Mouse (Mus musculus) lung, embryonic 14.5 days (tissue): ENCODE data around the gene Ormdl1. TPM values are rescaled to one million over a fixed set of nuclear protein-coding genes. Genes with fewer than 3 reads are reported as not detected.
A peak's percentile ranks its signal among the peaks of the same experiment; 100 is the strongest.
"Not testable (repeated sequence)": the region's sequence is repeated elsewhere in the genome, so short reads cannot be mapped to it uniquely, and the experiment has no call there.

ENCODE experiments used
- ATAC-seq: fragments of 200-750 bp; cut with Nextera tagmentation; 2 replicates; pipeline ENCODE4 v1.8.0; 2017; ENCODE audit warnings: mild to moderate bottlenecking, moderate TSS enrichment, moderate library complexity; ENCODE audit not compliant: insufficient read depth
- DNase-seq: peaks from one replicate; pipeline ENCODE4 v3.0.0-alpha.2; 2015
- H3K27ac ChIP-seq: fragments of 300-500 bp; sonication (generic); 2 replicates; pipeline ENCODE4 v1.5.1; 2014; ENCODE audit warnings: low read depth, mild to moderate bottlenecking, moderate library complexity
- H3K27me3 ChIP-seq: fragments of 300-500 bp; sonication (generic); 2 replicates; pipeline ENCODE4 v1.6.1; 2014; ENCODE audit warnings: low read length, control low read depth; ENCODE audit not compliant: insufficient read depth
- H3K36me3 ChIP-seq: fragments of 300-500 bp; sonication (generic); 2 replicates; pipeline ENCODE4 v1.6.1; 2014; ENCODE audit warnings: control low read depth; ENCODE audit not compliant: insufficient read depth
- H3K4me1 ChIP-seq: fragments of 300-500 bp; sonication (generic); 2 replicates; pipeline ENCODE4 v1.6.1; 2014; ENCODE audit warnings: antibody characterized with exemption, control low read depth; ENCODE audit not compliant: insufficient read depth
- H3K4me2 ChIP-seq: fragments of 300-500 bp; sonication (generic); 2 replicates; pipeline ENCODE4 v1.6.1; 2014; ENCODE audit warnings: mild to moderate bottlenecking
- H3K4me3 ChIP-seq: fragments of 300-500 bp; sonication (generic); 2 replicates; pipeline ENCODE4 v1.5.1; 2014; ENCODE audit warnings: low read depth, low read length
- H3K9ac ChIP-seq: fragments of 300-500 bp; sonication (generic); 2 replicates; pipeline ENCODE4 v1.6.1; 2014
- H3K9me3 ChIP-seq: fragments of 300-500 bp; sonication (generic); 2 replicates; pipeline ENCODE4 v1.6.1; 2016; ENCODE audit warnings: low read depth, low read length, control low read depth
- CTCF ChIP-seq: IDR thresholded peaks from 2 replicates; pipeline ENCODE4 v1.5.1; 2016; ENCODE audit warnings: antibody characterized with exemption, low read depth
- WGBS: fragments of 180-500 bp; shearing (Covaris S2); extraction: QIAGEN DNeasy Blood & Tissue Kit; methylation state at CpG from one replicate; pipeline ENCODE4 v1.1.7; 2014; 5-methylcytosine and 5-hydroxymethylcytosine counted together
- polyA plus RNA-seq: library from polyadenylated mRNA; unstranded; fragments of >200 nt; fragmentation: Nextera tagmentation; extraction: Ambion mirVana; gene quantifications from 2 replicates; pipeline ENCODE4 v1.2.1, GENCODE M21; 2014

Ormdl1 gene
- 40.5 and 47.5 TPM in 2 replicates for polyA plus RNA-seq

GRCm38 (mm10) chr1:53296581-53297383 lies at the start of gene Ormdl1, which contains the start of the genes Pms1 and Gm28778:
TSS of gene Ormdl1 (plus strand) at chr1:53297095.
TSS of gene Pms1 (minus strand) at chr1:53297018.
TSS of gene Gm28778 (plus strand) at chr1:53297111.
- Histone ChIP-seq H3K4me3 (peak within 1 kb of the TSS; percentile 74), H3K36me3 (0 out of 2 replicates have a peak, but pooled peaks cover 3% of the 10 kb centered on the region), H3K4me2 (peak within 1 kb of the TSS; percentile 72), H3K27ac (peak within 1 kb of the TSS; percentile 90), H3K27me3 (no peaks in the 10 kb centered on the region), H3K4me1 (no peaks in the 10 kb centered on the region), H3K9ac (peak within 1 kb of the TSS; percentile 84), H3K9me3 (no peaks in the 10 kb centered on the region)
- DNase-seq (peak; percentile 98), ATAC-seq (peak; percentile 100)
- under 1% methylated on average over 66 of the region's 66 CpGs for WGBS
- TF ChIP-seq CTCF, result no peak; the same call in 1 of the 2 replicates

DNA sequence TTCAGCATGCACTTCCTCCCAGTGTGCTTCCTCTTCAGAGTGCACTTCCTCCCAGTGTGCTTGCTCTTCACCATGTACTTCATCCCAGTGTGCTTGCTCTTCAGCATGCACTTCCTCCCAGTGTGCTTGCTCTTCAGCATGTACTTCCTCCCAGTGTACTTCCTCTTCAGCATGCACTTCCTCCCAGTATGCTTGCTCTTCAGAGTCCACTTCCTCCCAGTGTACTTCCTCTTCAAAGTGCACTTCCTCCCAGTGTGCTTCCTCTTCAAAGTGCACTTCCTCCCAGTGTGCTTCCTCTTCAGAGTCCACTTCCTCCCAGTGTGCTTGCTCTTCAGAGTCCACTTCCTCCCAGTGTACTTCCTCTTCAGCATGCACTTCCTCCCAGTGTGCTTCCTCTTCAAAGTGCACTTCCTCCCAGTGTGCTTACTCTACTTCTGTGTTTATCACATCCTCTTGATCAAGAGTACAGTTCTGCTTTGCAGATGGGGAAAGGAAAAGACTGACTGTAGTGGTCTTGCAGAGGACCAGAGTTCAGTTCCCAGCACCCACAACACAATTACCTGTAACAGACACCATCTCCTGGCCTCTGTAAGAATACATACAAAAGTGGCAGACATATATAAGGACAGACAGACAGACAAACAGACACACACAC lies 31.8 kb upstream of the Ormdl1 start:
- not testable (repeated sequence) for DNase-seq, H3K9ac ChIP-seq, ATAC-seq, H3K4me3 ChIP-seq, H3K4me2 ChIP-seq, H3K9me3 ChIP-seq, H3K27me3 ChIP-seq, H3K27ac ChIP-seq, H3K36me3 ChIP-seq, H3K4me1 ChIP-seq

DNA sequence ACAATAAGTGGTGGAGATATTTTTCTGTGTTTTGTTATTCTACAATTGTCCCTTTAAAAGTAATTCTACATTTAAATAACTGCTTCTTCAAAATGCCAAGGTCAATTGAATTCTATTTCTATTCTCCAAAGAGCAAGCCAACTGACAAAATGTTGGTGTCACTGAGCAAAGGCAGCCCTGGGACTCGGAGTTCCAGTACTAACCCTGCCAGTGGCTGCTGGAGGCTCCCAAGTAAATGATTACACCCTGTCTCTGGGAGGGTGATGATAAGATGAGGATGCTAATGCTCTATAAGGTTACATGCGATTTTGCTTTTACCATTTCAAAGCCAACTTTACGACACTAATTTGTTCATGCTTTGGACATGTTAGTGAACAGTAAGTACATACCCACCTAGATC lies 27.0 kb upstream of the Ormdl1 start:
- Histone ChIP-seq H3K36me3 (no peaks in the 10 kb centered on the region; the same call in 1 of the 2 replicates), H3K4me3 (no peak overlapping the region), H3K4me2 (no peak overlapping the region), H3K4me1 (no peaks in the 10 kb centered on the region), H3K9ac (no peak overlapping the region), H3K27me3 (no peaks in the 10 kb centered on the region), H3K9me3 (no peaks in the 10 kb centered on the region), H3K27ac (no peak overlapping the region)
- DNase-seq (no peak), ATAC-seq (no peak)
- 71% methylated on average over 3 of the region's 3 CpGs for WGBS
- no peak for TF ChIP-seq CTCF

DNA sequence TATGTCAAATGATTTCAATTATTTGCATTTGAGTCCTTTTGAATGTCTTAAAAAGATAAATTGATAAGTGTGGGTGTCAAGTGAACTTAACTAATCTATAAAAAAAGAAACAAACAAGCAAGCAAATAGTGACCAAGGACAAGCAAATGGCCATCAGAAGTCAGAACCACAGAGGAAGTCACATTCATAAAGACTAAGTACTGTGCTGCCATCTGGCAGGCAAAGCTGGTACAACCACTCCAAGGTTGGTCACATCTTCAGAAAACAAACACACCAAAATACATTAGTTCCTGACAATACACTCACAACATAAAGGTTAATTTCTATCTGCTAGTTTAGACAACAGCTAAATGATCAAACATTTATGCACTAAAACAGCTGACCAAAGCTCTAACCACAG lies 24.2 kb upstream of the Ormdl1 start:
- ATAC-seq (no peak), DNase-seq (peak; percentile 63)
- Histone ChIP-seq H3K9ac (no peak overlapping the region), H3K4me2 (no peak overlapping the region), H3K4me3 (no peak overlapping the region), H3K27me3 (no peaks in the 10 kb centered on the region), H3K36me3 (no peaks in the 10 kb centered on the region; the same call in 1 of the 2 replicates), H3K27ac (no peak overlapping the region), H3K9me3 (no peaks in the 10 kb centered on the region), H3K4me1 (no peaks in the 10 kb centered on the region)
- TF ChIP-seq CTCF, result peak; percentile 62

GRCm38 (mm10) chr1:53291197-53291596 lies 5.7 kb upstream of the Ormdl1 start:
- Histone ChIP-seq H3K27me3 (no peaks in the 10 kb centered on the region), H3K4me3 (no peak overlapping the region), H3K4me2 (no peak overlapping the region), H3K9me3 (no peaks in the 10 kb centered on the region), H3K9ac (no peak overlapping the region), H3K4me1 (no peaks in the 10 kb centered on the region), H3K36me3 (0 out of 2 replicates have a peak, but pooled peaks cover 3% of the 10 kb centered on the region), H3K27ac (no peak overlapping the region)
- ATAC-seq, result no peak
- WGBS, result 63% methylated on average over 3 of the region's 3 CpGs
- TF ChIP-seq CTCF, result no peak
- DNase-seq, result no peak

DNA sequence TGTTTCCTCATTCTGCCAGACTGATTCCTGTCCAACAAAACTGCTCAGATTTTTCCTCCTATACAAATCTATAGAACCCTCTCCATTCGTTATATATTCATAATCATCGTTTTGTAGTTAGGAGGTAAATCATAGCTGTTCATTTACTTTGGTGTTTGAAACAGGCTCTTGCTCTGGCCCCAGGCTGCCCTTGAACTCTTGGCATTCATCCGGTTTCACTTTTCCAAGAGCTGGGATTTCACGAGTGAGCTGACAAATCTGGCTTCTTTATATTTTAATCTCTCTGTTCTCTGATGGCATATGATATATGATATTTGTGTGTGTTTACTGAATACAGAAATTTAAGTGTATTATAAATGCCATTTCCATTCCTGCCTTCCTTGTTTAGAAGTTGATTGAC lies 3.6 kb downstream of the Ormdl1 start:
- no peak for DNase-seq
- Histone ChIP-seq H3K4me3 (no peak overlapping the region), H3K9ac (no peak overlapping the region), H3K27ac (no peak overlapping the region), H3K9me3 (no peaks in the 10 kb centered on the region), H3K4me1 (no peaks in the 10 kb centered on the region), H3K4me2 (no peak overlapping the region), H3K36me3 (0 out of 2 replicates have a peak, but pooled peaks cover 7% of the 10 kb centered on the region), H3K27me3 (no peaks in the 10 kb centered on the region)
- TF ChIP-seq CTCF, result no peak
- WGBS, result 82% methylated on average over 4 of the region's 4 CpGs
- no peak for ATAC-seq
